Mouse (Mus musculus): ENCODE measurements around the gene Mmp19. TPM values are rescaled to one million over a fixed set of nuclear protein-coding genes. Genes with fewer than 3 reads are reported as not detected.

Gene Mmp19
- 0.51 and 0.60 TPM in 2 replicates for polyA plus RNA-seq (2014; fragmentation: Nextera tagmentation; extraction: Ambion mirVana)

- Histone ChIP-seq H3K36me3 (ENCODE audit: control insufficient read depth, insufficient read depth, low read length) (no peaks in the 10 kb centered on the region), H3K4me1 (replicated peaks; ENCODE audit: control insufficient read depth, insufficient read depth, low read length) (no peaks in the 10 kb centered on the region), H3K9ac (ENCODE audit: low read length) (no peak within 1 kb of the TSS), H3K4me3 (ENCODE audit: low read depth, low read length) (no peak within 1 kb of the TSS), H3K9me3 (ENCODE audit: control insufficient read depth, low read length) (no peaks in the 10 kb centered on the region), H3K27me3 (ENCODE audit: control insufficient read depth, insufficient read depth, low read length) (no peaks in the 10 kb centered on the region), H3K4me2 (ENCODE audit: low read depth, low read length, severe bottlenecking) (no peak within 1 kb of the TSS), H3K27ac (ENCODE audit: low read depth, low read length) (no peak within 1 kb of the TSS)
- ATAC-seq (replicated peaks; ENCODE audit: low FRiP score): no peak
- 70% methylated on average over 7 of the region's 7 CpGs for WGBS
- peak; percentile 39 for DNase-seq (ENCODE audit: low spot score)
Observed at GRCm38 (mm10) chr10:128790398-128791124, at the start of gene Mmp19. Gene Mmp19 (plus strand): TSS chr10:128790910.

DNA sequence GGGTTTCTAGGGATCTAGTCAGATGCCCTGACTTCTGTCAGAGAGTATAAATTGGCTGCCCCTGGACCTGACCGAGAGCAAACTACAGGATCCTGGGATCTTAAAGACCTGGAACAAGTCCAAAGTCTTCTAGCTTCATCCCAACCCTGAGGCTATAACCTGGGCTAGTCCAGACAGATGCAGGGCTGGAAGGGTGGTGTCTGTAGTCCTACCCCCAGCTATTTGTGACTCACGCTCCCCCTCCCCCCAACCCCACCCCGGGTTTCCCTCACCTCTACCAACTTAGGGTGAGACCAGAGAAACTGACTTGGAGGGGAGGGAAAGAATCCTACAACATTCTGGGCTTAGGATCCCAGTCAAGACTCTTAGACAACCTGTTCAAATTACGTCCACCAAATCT lies 48.1 kb upstream of the Mmp19 start:
- no peak for DNase-seq (ENCODE audit: low spot score)
- H3K27me3 ChIP-seq (ENCODE audit: control insufficient read depth, insufficient read depth, low read length): peaks cover 24% of the 10 kb centered on the region
- ATAC-seq (replicated peaks; ENCODE audit: low FRiP score): no peak
- H3K4me2 ChIP-seq (ENCODE audit: low read depth, low read length, severe bottlenecking): no peak overlapping the region
- H3K27ac ChIP-seq (ENCODE audit: low read depth, low read length): no peak overlapping the region
- WGBS: 55% methylated on average over 4 of the region's 4 CpGs
- H3K9me3 ChIP-seq (ENCODE audit: control insufficient read depth, low read length): no peaks in the 10 kb centered on the region
- no peaks in the 10 kb centered on the region for H3K36me3 ChIP-seq (ENCODE audit: control insufficient read depth, insufficient read depth, low read length)
- H3K4me3 ChIP-seq (ENCODE audit: low read depth, low read length): no peak overlapping the region; the same call in 1 of the 2 replicates
- no peak overlapping the region for H3K9ac ChIP-seq (ENCODE audit: low read length)
- peaks cover 4% of the 10 kb centered on the region; the same call in 1 of the 2 replicates for H3K4me1 ChIP-seq (replicated peaks; ENCODE audit: control insufficient read depth, insufficient read depth, low read length)

- Histone ChIP-seq H3K9ac (ENCODE audit: low read length) (peak overlapping the region; percentile 52), H3K4me3 (ENCODE audit: low read depth, low read length) (peak overlapping the region; percentile 52), H3K4me2 (ENCODE audit: low read depth, low read length, severe bottlenecking) (peak overlapping the region; percentile 94), H3K36me3 (ENCODE audit: control insufficient read depth, insufficient read depth, low read length) (no peaks in the 10 kb centered on the region), H3K9me3 (ENCODE audit: control insufficient read depth, low read length) (no peaks in the 10 kb centered on the region), H3K4me1 (replicated peaks; ENCODE audit: control insufficient read depth, insufficient read depth, low read length) (peaks cover 4% of the 10 kb centered on the region; the same call in 1 of the 2 replicates), H3K27me3 (ENCODE audit: control insufficient read depth, insufficient read depth, low read length) (peaks cover 24% of the 10 kb centered on the region), H3K27ac (ENCODE audit: low read depth, low read length) (no peak overlapping the region)
- DNase-seq (ENCODE audit: low spot score) (no peak), ATAC-seq (replicated peaks; ENCODE audit: low FRiP score) (no peak)
- 11% methylated on average over 7 of the region's 7 CpGs for WGBS
Observed at GRCm38 (mm10) chr10:128743235-128743634, 47.5 kb upstream of the Mmp19 start.

GRCm38 (mm10) chr10:128743791-128744191 lies 46.9 kb upstream of the Mmp19 start:
- Histone ChIP-seq H3K27me3 (ENCODE audit: control insufficient read depth, insufficient read depth, low read length) (peaks cover 24% of the 10 kb centered on the region), H3K4me2 (ENCODE audit: low read depth, low read length, severe bottlenecking) (peak overlapping the region; percentile 94), H3K4me3 (ENCODE audit: low read depth, low read length) (peak overlapping the region; percentile 52), H3K4me1 (replicated peaks; ENCODE audit: control insufficient read depth, insufficient read depth, low read length) (peaks cover 4% of the 10 kb centered on the region; the same call in 1 of the 2 replicates), H3K36me3 (ENCODE audit: control insufficient read depth, insufficient read depth, low read length) (no peaks in the 10 kb centered on the region), H3K27ac (ENCODE audit: low read depth, low read length) (no peak overlapping the region), H3K9ac (ENCODE audit: low read length) (peak overlapping the region; percentile 52), H3K9me3 (ENCODE audit: control insufficient read depth, low read length) (no peaks in the 10 kb centered on the region)
- WGBS: under 1% methylated on average over 35 of the region's 37 CpGs
- no peak for ATAC-seq (replicated peaks; ENCODE audit: low FRiP score)
- peak; percentile 74 for DNase-seq (ENCODE audit: low spot score)

DNA sequence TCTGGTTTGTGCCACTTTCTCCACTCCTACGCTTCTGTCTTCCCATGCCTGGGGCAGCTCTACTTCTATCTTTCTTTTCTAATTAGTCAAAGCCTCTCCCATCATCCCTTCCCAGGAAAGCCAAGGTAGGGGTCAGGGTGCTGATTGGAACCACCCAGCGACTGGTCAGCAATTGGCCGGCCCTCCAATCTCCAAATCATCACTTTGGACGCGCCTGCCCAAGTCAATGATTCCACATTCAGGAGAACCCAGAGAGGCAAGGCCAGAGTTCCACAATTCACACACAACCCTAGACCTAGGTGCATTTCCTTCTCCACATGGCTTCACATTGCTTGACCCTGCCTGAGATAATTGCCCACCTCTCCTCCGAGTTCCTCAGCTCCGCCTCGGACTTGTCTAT lies 46.5 kb upstream of the Mmp19 start:
- Histone ChIP-seq H3K27ac (ENCODE audit: low read depth, low read length) (no peak overlapping the region), H3K4me2 (ENCODE audit: low read depth, low read length, severe bottlenecking) (peak overlapping the region; percentile 94), H3K9ac (ENCODE audit: low read length) (peak overlapping the region; percentile 52), H3K4me3 (ENCODE audit: low read depth, low read length) (peak overlapping the region; percentile 52), H3K36me3 (ENCODE audit: control insufficient read depth, insufficient read depth, low read length) (no peaks in the 10 kb centered on the region), H3K4me1 (replicated peaks; ENCODE audit: control insufficient read depth, insufficient read depth, low read length) (peaks cover 6% of the 10 kb centered on the region; the same call in 1 of the 2 replicates), H3K9me3 (ENCODE audit: control insufficient read depth, low read length) (no peaks in the 10 kb centered on the region), H3K27me3 (ENCODE audit: control insufficient read depth, insufficient read depth, low read length) (peaks cover 24% of the 10 kb centered on the region)
- DNase-seq (ENCODE audit: low spot score) (no peak), ATAC-seq (replicated peaks; ENCODE audit: low FRiP score) (no peak)
- 13% methylated on average over 8 of the region's 8 CpGs for WGBS

GRCm38 (mm10) chr10:128744680-128745601 lies 45.8 kb upstream of the Mmp19 start, which contains the start of gene Dgka:
Gene Dgka (minus strand): TSS chr10:128744855.
- Histone ChIP-seq H3K27me3 (ENCODE audit: control insufficient read depth, insufficient read depth, low read length) (peaks cover 24% of the 10 kb centered on the region), H3K4me2 (ENCODE audit: low read depth, low read length, severe bottlenecking) (peak within 1 kb of the TSS; percentile 94), H3K4me1 (replicated peaks; ENCODE audit: control insufficient read depth, insufficient read depth, low read length) (peaks cover 9% of the 10 kb centered on the region; the same call in 1 of the 2 replicates), H3K4me3 (ENCODE audit: low read depth, low read length) (peak within 1 kb of the TSS; percentile 52), H3K9ac (ENCODE audit: low read length) (peak within 1 kb of the TSS; percentile 52), H3K27ac (ENCODE audit: low read depth, low read length) (no peak within 1 kb of the TSS), H3K36me3 (ENCODE audit: control insufficient read depth, insufficient read depth, low read length) (no peaks in the 10 kb centered on the region), H3K9me3 (ENCODE audit: control insufficient read depth, low read length) (no peaks in the 10 kb centered on the region)
- DNase-seq (ENCODE audit: low spot score): no peak
- ATAC-seq (replicated peaks; ENCODE audit: low FRiP score): no peak
- WGBS: 22% methylated on average over 18 of the region's 18 CpGs

GRCm38 (mm10) chr10:128745946-128746613 lies 44.6 kb upstream of the Mmp19 start:
- Histone ChIP-seq H3K4me1 (replicated peaks; ENCODE audit: control insufficient read depth, insufficient read depth, low read length) (peaks cover 9% of the 10 kb centered on the region; the same call in 1 of the 2 replicates), H3K9me3 (ENCODE audit: control insufficient read depth, low read length) (no peaks in the 10 kb centered on the region), H3K9ac (ENCODE audit: low read length) (no peak overlapping the region), H3K36me3 (ENCODE audit: control insufficient read depth, insufficient read depth, low read length) (no peaks in the 10 kb centered on the region), H3K27me3 (ENCODE audit: control insufficient read depth, insufficient read depth, low read length) (peaks cover 24% of the 10 kb centered on the region), H3K4me3 (ENCODE audit: low read depth, low read length) (no peak overlapping the region), H3K4me2 (ENCODE audit: low read depth, low read length, severe bottlenecking) (no peak overlapping the region), H3K27ac (ENCODE audit: low read depth, low read length) (no peak overlapping the region)
- WGBS: 92% methylated on average over 10 of the region's 10 CpGs
- no peak for ATAC-seq (replicated peaks; ENCODE audit: low FRiP score)
- no peak for DNase-seq (ENCODE audit: low spot score)
